Mouse (Mus musculus) adrenal gland, postnatal 10 days (tissue): Measurements from ENCODE around the gene Xrcc6. TPM values are rescaled to one million over a fixed set of nuclear protein-coding genes. Genes with fewer than 3 reads are reported as not detected.
A peak's percentile ranks its signal among the peaks of the same experiment; 100 is the strongest.
"Not testable (repeated sequence)": the region's sequence is repeated elsewhere in the genome, so short reads cannot be mapped to it uniquely, and the experiment has no call there.

Experiments
- DNase-seq: peaks from one replicate; pipeline ENCODE4 v3.0.0; 2021; ENCODE audit warnings: mixed read lengths
- total RNA-seq, 2 experiments: library from RNA; stranded (reverse); gene quantifications; 2 replicates each; pipeline ENCODE4 v1.2.3; 2021

Xrcc6 gene
- total RNA-seq, 2 experiments from 2014 or later = 122 to 139 TPM

DNA sequence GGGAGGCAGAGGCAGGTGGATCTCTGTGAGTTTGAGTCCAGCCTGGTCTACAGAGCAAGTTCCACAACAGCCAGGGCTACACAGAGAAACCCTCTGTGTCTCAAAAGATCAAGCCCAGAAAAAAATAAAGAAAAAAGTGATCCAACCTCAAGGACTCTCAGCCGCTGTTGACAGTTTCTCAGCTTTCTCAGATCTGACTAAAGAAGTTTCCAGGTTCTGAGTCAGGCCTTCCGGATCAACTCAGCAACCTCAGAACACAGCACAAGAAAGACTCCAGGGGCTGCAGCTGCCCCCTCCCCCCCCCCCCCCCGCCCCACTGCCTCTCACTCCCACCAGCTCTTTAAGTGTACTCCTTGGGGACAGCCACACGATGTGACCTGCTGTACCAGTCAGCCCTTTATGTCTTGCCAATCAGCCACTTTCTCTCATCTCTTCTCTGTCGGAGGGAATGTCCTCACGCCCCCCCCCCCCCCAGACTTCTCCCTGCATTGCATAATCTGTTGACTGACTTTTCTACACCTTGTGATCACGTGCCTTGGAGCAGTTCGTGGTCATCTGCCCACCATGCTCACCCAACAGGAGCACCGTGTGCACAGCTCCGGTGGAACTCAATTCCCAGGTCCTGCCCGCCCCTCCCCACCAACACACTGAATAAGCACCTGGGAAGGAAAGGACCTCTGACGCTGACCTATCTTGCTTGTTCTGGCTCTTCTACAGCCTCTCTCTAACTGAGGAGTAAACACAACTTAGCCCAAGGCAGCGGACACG is 21.4 kb upstream of the Xrcc6 start:
- no peak for DNase-seq

DNA sequence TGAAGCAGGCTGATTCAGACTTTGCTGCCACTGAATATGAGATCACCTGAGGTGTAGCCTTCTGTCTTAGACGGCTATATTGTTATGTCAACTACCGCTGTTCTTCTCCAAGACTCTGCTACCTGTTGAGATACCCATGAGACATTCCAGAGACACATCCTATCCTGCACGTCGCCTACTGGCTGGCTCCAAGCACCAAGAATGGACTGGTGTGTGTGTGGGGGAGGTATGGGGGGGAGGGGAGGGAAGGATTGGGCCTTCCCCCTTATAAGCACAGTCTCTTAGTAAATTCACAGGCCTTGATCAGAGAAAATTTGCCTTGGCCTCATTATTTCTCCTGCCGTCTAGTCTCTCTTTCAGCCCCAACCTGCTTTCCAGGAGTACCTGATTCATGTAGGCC is 19.8 kb upstream of the Xrcc6 start:
- no peak for DNase-seq

DNA sequence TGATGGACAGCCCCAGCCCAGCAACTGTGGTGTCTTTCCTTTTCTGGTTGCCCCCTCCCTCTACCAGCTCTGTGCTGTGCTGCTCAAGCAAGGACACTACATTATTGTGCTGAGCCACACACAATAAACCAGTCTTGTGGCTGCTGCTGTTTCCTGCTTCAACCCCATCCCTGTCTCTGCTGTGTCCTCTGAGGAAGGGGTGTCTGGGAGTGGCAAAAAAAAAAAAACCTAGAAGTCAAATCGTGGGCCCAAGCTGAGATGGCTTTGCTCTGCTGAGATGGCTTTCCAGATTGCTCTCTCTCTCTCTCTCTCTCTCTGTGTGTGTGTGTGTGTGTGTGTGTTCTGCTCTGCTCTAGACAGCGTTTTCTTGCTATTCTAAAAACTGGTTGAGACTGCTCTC is 19.2 kb upstream of the Xrcc6 start:
- no peak for DNase-seq

DNA sequence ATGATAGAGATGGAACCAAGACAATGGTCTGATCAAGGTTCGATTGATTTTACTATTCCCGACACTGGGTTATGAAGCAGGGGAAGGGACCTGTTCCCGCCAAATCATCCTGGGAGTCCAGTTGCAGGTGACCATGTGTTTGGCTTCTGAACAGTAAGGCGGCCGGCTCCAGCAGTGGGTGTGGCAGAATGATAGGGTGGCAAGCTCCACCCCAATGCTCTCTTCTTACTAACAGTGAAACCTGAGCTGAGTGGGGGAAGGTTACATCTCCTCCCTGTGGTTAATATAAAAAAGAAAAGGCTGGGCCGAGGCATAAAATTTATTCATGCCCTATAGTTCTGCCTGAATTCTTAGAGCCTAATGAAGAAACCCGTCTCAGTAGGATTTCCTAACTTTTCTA is 18.5 kb upstream of the Xrcc6 start:
- no peak for DNase-seq

DNA sequence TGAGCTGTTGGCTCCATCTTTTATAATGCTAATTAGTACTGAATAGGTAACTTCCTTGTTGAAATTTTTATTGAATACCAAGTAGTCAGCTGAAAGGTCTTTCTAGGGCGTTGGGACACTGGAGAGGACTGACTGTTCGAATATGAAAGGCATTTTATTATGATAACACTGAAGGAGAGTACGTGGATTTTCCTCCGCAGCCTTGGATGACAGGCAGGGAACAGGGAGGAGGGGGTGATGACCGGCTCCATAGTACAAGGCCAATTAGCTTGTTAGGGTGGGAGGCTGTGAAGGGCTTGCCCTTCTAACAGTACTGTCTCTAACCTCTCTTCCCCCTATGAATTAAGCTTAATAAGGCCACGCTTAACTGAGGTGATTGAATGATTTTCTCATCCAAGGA is 18.0 kb upstream of the Xrcc6 start:
- DNase-seq = not testable (repeated sequence)

DNA sequence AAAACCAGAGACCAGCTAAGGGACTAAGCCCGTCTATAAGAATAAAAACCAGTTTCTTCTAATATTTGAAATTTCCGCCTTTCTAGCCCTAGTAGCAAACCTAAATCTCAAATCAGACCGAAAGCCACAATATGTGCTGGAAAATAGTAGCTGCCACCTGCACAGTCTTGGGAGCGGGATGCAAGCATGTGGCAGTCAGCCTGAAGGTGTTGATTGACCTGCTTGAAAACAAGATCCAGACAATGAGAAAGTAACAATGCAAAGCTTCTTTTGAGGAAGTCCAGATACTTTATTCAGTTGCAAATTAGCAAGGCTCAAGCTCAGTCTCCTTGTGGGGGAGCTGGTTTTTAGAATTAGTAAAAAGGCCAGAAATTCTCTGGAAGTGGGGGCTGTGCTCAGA is 17.1 kb upstream of the Xrcc6 start:
- DNase-seq = not testable (repeated sequence)

DNA sequence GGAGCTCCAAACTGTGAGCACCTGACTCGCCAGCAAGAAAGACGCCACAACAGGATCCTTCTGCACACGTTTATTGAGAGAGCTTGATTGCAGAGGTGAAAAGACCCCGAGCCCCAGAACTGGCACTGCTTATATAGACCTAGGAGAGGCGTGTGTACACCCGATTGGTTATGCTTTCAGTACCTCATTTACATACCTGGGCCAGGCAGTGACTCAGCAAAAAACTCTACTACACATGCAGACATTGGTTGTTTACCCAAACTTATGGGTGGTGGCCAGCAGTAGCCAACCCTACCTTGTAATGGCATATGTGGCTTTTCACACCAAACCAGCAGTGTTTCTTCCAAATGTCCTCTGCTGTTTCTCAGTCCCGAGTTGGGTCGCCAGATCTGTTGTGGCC is 12.5 kb upstream of the Xrcc6 start:
- not testable (repeated sequence) for DNase-seq

DNA sequence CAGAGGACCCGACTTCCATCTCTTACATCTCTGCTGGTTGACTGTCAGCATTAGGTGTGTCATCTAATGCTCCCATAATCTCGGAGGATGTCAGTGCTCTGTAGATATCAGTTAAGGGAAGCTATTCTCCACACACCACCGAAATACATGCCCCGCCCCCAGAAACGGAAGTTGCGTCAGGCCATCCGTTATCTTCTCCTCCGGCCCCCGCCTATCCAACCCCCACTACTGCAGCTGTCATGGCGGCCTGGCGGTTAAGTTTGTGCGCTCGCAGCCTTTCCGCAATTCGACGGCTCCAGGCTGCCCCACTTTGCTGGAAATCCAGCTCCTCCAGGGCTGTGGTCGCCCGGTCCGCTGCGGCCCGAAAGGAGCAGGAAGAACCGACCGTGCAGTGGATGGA is 7.3 kb upstream of the Xrcc6 start, which contains the start of gene 1700029P11Rik:
1700029P11Rik (plus strand) TSS at position 220 of the 400 bp plus-strand sequence.
- DNase-seq = no peak

DNA sequence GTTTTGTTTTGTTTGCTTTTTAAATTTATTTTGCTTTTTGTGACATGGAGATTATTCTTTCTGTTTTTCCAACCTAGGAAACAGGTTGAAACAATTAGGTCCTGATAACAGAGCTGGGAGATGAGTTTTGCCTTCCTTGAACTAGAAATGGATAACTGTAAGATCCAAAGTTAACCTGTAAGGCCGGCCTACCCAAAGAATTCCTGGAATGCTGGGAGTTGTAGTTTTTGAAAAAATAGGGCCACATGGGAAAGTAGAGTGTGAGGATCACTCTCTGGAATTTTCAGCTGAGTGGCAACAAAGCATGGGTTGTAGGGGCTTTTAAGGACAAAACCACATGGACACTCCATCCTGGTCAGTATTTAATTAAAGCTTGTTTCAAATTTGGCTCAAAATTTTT is 5.5 kb upstream of the Xrcc6 start:
- DNase-seq = no peak

DNA sequence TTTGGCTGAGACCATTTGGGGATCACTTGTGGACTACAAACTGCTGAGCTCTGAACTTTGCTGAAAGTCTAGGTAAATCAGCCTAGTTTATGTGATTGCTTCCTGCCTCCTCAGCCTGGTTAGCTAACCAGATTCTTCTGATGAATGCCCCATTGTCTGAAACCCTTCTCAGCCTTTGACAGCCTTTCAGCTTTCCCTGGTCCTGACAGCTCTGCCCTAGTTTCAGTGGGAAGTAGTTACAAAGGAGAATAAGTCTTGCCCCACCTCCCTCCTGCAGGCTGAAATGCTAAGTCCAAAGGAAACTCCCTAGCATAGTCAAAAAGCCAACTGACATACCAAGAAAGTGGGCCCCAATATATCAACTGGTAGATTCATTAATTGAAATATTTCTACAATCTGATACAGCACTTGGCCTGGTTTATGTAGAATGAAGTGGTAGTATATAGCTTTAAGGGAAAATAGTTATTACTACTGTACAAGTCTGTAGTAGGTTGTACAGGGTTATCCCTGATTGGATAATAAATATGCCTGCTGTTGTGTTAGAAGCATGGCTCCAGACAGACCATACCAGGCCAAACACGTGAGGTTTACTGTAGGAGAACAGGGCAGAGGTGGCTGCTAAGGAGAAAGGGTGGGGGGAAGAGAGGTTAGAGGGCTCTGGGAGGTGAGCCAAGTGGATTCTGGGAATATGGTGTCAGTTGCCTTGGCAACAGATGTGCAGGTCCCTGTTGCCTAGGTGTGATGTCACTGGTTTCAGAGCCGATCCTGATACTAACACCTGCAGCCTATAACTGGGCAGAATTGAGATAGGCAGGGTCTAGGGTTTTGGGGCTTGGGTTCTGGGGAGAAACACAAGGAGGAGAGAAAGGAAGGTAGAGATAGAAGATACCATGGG is 2.1 kb upstream of the Xrcc6 start:
- no peak for DNase-seq

DNA sequence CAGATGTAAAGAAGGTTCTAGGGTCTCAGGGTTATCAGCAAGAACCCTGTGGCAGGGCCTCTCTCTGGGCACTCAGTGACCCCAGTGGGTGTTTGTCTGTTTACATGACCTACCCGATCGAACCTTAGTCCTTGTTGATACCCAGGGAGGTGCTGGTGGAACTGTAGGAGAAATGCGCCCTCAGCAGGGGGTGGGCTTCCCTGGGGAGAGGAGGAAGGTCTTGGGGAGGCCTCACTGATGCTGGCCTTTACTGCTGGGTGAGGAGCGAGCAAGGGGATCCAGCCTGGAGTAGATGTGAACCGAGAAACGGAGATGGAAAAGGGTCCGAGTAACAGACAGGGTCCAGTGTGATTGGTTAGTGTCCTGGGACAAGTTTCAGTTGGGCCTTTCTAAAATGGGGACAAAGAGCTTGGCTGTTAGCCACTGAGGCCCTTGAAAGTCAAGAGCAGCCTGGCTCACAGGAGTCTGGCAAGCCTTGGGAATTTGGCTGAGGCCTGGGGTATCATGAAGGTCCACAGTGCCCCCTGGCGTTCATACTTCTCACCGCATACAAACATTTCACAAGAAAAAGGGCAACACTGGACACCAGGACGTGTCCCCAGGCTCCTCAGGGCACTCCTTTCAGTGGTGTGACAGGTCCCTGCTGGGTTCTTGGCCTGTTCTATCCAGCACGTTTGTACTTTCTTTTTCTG is 1.9 kb downstream of the Xrcc6 start:
- peak; percentile 95 for DNase-seq

DNA sequence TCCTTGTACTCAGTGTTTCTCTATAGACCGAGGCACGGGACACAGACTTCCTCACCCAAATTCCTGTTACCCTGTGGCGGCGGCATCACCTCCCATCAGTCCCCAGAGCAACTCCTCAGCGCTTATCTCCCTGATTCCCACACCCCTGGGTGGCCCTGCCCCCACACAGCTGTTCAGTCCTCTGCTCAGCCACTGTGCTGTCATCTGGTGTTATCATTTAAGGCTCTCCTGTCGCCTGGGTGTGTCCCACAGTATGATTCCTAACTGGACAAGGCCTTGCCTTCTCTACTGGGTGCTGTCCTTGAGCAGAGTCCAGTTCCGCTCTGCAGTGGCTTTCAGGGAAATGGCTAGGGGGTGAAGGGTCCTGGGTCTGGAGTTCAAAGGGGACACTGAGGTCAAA is 2.9 kb downstream of the Xrcc6 start:
- peak; percentile 37 for DNase-seq

DNA sequence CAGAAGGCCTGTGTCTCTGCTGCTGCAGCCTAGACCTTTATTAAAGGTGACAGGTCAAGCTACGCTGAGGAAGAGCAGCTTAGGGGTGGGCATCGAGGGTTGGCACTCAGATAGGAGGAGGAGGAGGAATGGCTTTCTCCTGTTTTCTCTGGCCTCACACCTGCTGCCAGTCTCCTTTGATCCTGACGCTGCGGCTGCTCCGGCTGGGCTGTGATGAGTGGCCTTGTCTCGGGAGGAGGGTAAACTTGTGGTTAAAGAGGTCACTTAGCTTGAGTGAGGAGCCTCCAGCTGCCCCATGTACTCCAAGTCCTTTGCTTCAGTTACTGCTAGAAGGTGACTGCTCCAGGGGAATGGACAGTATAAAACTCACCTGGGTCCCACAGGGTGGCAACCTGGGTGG is 6.4 kb downstream of the Xrcc6 start:
- no peak for DNase-seq

DNA sequence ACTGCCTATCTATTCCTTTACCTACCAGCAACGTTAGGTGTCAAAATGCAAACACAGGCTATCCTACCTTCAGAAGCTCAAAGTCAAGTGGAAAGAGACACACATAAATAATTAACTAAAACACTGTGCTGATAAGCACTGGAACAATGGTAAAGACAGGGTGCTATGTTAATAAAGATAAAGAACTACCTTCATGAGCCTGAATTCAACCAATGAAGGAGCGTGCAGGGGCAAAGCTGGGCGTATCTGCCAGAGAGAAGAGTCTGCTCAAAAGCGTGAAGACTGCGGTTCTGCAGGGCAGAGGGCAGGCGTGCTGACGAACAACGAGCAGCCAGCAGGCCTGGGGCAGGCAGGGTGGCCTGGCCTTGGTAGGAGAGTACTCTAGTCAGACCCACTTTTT is 16.6 kb downstream of the Xrcc6 start:
- no peak for DNase-seq

DNA sequence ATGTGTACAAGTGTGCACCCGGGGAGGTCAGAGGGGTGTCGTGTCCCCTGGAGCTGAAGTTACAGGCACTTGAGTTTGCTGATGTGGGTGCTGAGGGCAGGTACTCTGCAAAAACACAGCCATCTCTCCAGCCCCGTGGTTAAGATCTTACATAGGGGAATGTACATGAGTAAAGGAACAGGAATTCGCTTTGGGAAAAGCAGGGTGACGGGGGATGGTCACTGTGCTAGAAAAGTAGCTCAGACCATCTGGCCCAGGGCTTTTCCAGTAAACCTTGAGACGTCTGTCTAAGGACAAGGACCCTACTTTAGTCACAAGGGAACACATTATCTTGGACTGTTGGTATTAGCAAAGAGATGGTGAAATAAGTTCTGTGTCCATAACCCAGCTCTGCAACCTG is 24.3 kb downstream of the Xrcc6 start:
- peak; percentile 49 for DNase-seq

DNA sequence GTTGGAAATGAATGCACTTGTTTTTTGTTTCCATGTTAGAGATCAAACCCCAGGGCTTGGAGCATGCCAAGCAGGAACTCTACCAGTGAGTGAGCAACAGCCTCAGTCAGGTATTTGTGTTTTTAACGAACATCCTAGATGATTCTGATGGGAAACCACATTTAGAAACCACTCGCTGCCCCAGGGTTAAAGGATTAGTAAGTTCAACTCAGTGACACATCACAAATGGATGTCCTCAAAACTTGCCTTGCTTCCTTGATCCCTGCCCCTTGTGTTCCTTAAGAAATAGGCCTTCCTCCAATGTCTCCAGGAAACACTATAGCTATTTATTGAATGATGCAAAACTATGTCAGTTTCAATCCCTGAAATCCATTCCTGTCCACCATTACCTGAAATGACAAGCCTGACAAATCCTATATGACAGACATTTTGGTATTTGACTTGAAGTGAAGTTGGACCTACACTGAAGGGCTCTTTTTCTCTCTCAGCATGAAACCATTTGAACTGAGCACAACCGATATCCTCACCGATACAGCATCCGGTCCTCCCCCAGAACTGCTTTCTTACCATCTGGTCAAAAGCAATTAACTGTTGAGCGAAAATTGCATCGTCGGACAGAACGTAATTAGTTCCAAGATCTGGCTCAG is 27.2 kb downstream of the Xrcc6 start:
- DNase-seq = no peak

DNA sequence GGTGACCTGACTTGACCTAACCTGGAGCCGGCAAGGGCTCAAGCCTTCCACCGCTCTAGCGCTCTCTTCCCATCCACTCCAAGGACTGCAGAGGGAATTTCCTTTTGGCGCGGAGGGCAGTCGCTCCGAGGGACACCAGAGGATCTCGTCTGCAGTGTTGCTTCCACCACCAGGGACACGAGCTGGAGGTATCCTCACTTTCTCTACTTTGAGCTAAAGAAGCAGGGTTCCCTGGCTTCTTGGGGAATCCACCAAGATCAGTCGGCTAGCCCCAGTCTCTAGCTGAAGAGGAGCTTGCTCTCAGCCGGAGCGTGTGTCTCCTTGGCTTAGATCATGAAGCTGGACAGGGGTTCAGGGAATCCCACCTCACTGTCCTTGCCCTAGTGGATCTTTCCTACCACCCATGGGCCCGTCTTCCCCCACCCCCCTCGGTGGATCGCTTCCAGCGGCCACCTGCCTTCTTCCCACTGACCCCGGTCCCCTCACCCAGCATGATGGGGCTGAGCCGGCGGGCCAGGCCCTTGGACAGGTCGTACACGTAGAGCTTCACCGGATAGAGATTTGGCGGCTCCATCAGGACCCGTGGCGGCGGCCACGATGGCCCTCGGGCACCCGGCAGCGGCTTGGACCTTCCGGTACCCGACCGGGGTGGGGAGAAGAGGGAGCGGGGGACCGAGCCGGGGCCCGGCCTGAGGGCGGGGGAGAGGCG is 27.9 kb downstream of the Xrcc6 start:
- DNase-seq = peak; percentile 55

DNA sequence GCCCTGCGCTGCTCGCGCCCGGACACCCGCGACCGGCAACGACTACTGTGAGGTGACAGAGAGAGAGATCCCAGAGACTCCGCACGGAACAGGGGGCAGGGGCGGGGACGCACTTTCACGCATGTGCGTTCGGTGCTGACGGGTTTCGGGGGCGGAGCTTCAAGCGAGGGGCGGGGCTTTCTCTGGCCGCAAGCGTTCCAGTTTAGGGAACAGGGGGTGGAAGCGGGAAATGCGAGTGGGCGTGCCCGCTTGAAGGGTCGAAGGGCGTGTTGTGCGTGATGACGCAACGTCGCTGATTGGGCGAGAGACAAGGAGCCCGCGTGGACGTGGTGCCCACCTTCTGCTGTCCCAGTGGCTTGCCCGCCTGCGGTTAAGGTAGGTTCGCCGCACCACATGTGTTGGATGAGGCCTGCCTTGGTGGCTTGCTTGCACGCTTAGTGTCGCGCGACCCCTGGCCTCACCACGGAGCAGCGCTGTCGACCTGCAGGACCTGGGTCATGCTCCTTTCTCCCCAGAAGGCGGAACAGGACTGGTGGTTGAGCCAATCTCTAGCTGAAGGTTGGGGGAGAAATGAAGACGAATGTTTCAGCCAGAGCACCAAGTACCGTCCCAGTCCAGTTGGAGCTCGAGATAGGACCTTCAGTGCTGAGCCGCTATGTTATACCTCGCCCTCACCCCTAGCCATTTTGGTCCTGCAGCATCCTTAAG is 28.6 kb downstream of the Xrcc6 start:
- DNase-seq = peak; percentile 100

DNA sequence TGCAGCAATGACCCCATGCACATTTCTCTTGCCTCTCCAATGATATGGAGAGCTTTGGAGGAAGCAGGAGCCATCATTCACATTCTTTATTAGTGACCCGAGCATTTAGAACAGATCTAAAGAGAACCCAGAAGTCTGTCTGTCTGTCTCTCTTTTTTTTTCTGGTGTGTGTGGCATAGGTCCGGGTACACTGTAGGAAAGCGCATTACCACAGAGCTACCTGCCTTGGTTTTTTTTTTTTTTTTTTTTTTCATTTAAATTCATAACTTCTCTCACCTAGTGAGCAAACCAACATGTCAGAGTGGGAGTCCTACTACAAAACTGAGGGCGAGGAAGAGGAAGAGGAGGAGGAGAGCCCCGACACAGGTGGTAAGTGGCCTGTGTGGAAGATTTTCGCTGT is 29.2 kb downstream of the Xrcc6 start:
- DNase-seq = no peak

DNA sequence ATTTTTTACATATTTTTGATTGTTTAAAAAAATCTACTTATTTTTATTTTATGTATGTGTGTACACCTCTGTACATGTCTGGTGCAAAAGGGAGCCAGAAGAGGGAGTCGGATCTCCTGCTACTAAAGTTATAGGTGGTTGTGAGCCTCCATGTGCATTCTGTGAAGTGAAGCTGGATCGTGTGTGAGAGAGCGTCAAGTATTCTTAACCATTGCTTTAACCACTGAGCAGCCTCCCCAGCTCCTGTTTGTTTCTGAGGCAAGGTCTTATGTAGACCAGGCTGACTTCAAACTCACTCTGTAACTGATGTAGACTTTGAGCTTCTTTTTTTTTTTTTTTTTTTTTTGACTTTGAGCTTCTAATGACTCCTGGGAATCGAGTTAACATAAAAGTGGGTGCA is 29.8 kb downstream of the Xrcc6 start:
- DNase-seq = no peak

DNA sequence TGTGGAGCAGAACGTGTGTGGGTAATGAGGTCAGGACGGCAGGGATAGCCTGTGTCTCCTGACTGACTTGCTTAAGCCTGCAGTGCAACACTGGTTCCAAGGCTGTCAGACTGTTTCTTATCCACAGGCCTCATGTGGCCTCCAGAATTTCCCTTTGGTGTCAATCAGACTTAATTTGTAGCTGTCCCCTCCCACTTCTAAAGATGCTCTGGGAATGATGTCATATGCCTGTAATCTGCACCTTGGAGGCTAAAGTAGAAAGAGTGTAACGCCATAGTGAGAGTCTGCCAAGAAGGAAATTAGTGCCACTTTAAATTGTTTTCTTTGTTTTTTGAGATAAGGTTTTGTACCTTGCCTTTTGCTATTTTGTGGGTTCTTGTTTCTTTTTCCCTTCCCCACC is 31.7 kb downstream of the Xrcc6 start:
- peak; percentile 22 for DNase-seq
